Mouse (Mus musculus) embryonic fibroblast, embryonic 13.5 days (primary cell): ENCODE data around the gene Xpr1.

Source experiments
- CTCF ChIP-seq: IDR thresholded peaks from 2 replicates; pipeline ENCODE4 v1.5.1; 2011; ENCODE audit warnings: mild to moderate bottlenecking, control low read depth, low read length, moderate library complexity, borderline replicate concordance; ENCODE audit not compliant: insufficient read depth
- POLR2A ChIP-seq: IDR thresholded peaks from 2 replicates; pipeline ENCODE4 v1.6.1; 2011; ENCODE audit warnings: low read depth, mild to moderate bottlenecking, control low read depth, low read length, moderate library complexity

- TF ChIP-seq CTCF, result no peak
- no peak for TF ChIP-seq POLR2A
These were observed 1.8 kb downstream of the Xpr1 start for GRCm38 (mm10) chr1:155415421-155415820.
